Mouse (Mus musculus): Measurements from ENCODE around the gene Eng. TPM values are rescaled to one million over a fixed set of nuclear protein-coding genes. Genes with fewer than 3 reads are reported as not detected.

Gene Eng
- polyA plus RNA-seq (2012; rRNA removed): 6.5 and 7.9 TPM in 2 replicates

DNA sequence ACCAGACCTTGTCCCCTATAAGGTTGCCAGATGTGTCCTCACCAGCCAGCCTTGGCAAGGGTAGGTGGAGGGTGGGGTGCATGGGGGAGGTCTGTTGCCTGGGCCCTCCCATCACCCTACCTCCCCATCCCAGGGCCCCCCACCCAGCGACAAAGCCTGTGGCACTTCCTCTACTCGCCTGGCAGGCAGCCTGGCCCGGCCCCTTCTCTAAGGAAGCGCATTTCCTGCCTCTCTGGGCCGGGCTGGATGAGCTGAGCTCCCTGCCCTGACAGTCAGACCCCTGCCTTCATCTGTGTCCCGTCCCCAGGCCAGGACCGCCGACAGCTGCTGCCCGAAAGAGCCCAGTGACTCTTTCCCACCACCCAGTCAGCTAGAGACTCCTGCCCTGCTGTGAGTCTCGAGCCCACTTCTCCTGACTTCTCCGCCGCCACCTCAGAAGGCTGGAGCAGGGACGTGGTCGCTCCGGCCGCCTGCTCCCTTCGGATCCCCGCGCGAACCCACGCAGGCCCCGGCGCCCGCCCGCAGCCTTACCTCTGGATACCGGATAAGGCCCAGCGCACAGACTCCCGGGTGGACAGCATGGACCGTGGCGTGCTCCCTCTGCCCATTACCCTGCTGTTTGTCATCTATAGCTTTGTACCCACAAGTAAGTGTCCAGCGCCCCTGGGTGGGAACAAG lies at the start of gene Eng:
Gene Eng, plus strand, starts transcription at position 217 of the 678 bp plus-strand sequence.
- Histone ChIP-seq H3K27me3 (ENCODE audit: control insufficient read depth, insufficient read depth, low read length) (no peaks in the 10 kb centered on the region), H3K4me1 (ENCODE audit: control insufficient read depth, insufficient read depth, low read length) (peaks cover 13% of the 10 kb centered on the region), H3K4me3 (ENCODE audit: control insufficient read depth, low read depth, low read length) (peak within 1 kb of the TSS; percentile 65), H3K27ac (ENCODE audit: control insufficient read depth, insufficient read depth, low read depth, low read length) (peak within 1 kb of the TSS; percentile 52), H3K36me3 (ENCODE audit: control insufficient read depth, insufficient read depth, low read length) (no peaks in the 10 kb centered on the region)
- TF ChIP-seq CTCF (IDR thresholded peaks at IDR 0.05; ENCODE audit: control insufficient read depth, insufficient read depth, insufficient replicate concordance, low read depth, low read length) (no peak), POLR2A (IDR thresholded peaks at IDR 0.05; ENCODE audit: control insufficient read depth, low read depth, low read length) (no peak; the same call in 1 of the 2 replicates)

DNA sequence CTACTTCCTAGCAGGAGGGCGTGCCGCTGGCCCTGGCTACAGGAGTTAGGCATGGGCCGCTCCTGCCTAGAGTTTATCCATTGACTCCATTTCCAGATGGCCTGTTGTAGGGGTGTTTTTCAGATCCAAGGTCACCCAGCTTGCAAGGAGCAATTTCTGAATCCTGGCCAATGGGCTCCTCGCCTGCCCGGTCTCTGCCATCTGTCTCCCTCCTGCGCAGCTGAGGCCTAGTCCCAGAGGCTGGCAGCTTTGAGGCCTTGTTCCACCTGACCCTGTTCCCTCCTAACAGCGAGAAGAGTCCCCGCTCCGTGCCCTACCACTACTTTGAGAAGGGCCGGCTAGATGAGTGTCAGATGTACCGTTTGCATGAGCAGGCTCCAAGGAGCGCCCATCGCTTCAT lies 49.7 kb upstream of the Eng start:
- TF ChIP-seq CTCF (IDR thresholded peaks at IDR 0.05; ENCODE audit: control insufficient read depth, insufficient read depth, insufficient replicate concordance, low read depth, low read length) (no peak), POLR2A (IDR thresholded peaks at IDR 0.05; ENCODE audit: control insufficient read depth, low read depth, low read length) (no peak)

DNA sequence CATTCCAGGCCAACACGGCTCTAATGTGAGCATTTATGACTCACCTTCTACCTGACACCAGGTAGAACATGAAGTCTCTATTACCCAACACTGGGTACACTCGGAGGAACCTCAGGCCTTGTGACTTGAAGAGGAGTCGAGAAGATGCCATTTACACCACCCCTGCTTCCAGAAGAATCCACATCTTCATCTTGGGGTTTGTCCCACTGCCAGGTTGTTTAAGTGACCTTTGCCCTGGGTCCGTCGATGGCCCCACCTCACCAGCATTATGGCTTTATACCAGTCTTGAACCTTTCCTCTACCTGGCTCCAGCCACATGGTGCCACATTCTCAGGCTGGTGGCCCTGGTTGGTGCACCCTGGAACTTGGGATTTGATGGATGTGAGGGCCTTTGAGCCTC lies 49.1 kb upstream of the Eng start:
- H3K27me3 ChIP-seq (ENCODE audit: control insufficient read depth, insufficient read depth, low read length): no peaks in the 10 kb centered on the region
- no peaks in the 10 kb centered on the region for H3K4me1 ChIP-seq (ENCODE audit: control insufficient read depth, insufficient read depth, low read length)
- no peak overlapping the region for H3K27ac ChIP-seq (ENCODE audit: control insufficient read depth, insufficient read depth, low read depth, low read length)
- H3K36me3 ChIP-seq (ENCODE audit: control insufficient read depth, insufficient read depth, low read length): no peaks in the 10 kb centered on the region
- TF ChIP-seq CTCF (IDR thresholded peaks at IDR 0.05; ENCODE audit: control insufficient read depth, insufficient read depth, insufficient replicate concordance, low read depth, low read length) (no peak), POLR2A (IDR thresholded peaks at IDR 0.05; ENCODE audit: control insufficient read depth, low read depth, low read length) (no peak)
- no peak overlapping the region for H3K4me3 ChIP-seq (ENCODE audit: control insufficient read depth, low read depth, low read length)

More for the DNA sequence above, 49.7 kb upstream of the Eng start:
- Histone ChIP-seq H3K27ac (ENCODE audit: control insufficient read depth, insufficient read depth, low read depth, low read length) (no peak overlapping the region), H3K4me1 (ENCODE audit: control insufficient read depth, insufficient read depth, low read length) (no peaks in the 10 kb centered on the region), H3K36me3 (ENCODE audit: control insufficient read depth, insufficient read depth, low read length) (no peaks in the 10 kb centered on the region), H3K27me3 (ENCODE audit: control insufficient read depth, insufficient read depth, low read length) (no peaks in the 10 kb centered on the region), H3K4me3 (ENCODE audit: control insufficient read depth, low read depth, low read length) (no peak overlapping the region)

DNA sequence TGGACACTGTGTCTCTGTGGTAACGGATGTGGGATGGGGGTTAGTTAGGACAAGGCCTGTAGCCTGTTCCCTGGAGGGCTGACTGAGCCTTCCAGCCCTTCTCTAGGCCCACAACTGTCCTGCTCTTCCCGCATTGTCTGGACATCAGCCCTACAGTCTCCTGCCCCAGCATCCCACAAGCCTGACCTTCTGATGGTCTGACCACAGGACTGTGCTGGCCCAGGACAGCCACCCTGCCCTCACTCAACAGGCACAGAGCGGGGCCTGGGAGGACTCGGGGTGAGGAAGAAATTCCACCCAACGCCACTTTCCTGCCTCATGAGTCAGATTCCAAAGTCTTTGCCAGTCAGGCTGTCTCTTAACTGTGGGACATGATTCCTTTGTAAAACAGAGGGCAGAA lies 48.7 kb upstream of the Eng start:
- H3K4me3 ChIP-seq (ENCODE audit: control insufficient read depth, low read depth, low read length): no peak overlapping the region
- H3K36me3 ChIP-seq (ENCODE audit: control insufficient read depth, insufficient read depth, low read length): no peaks in the 10 kb centered on the region
- no peaks in the 10 kb centered on the region for H3K27me3 ChIP-seq (ENCODE audit: control insufficient read depth, insufficient read depth, low read length)
- no peak overlapping the region for H3K27ac ChIP-seq (ENCODE audit: control insufficient read depth, insufficient read depth, low read depth, low read length)
- peaks cover 4% of the 10 kb centered on the region for H3K4me1 ChIP-seq (ENCODE audit: control insufficient read depth, insufficient read depth, low read length)
- TF ChIP-seq CTCF (IDR thresholded peaks at IDR 0.05; ENCODE audit: control insufficient read depth, insufficient read depth, insufficient replicate concordance, low read depth, low read length): 0 out of 2 replicates have a peak, but pooled peaks have one; percentile 8
- TF ChIP-seq POLR2A (IDR thresholded peaks at IDR 0.05; ENCODE audit: control insufficient read depth, low read depth, low read length): no peak

DNA sequence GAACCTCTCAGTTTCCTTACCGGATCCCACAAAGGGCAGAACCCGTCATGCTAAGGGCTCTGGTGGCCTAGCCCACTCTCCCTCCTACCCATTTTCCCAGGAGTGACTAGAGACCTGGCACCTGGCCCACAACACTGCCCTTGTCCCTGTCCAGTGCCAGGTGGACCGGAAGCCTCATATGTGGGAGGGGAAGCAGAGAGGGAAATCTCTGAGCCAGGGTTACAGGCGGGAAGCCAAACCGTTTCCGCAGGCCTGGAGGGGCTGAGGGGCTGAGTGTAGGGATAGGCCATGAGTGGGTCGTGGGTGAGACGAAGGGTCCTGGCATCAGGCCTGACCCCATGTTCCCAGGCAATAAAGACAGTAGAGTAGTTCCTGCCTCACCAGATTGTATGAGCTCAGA lies 47.9 kb upstream of the Eng start:
- Histone ChIP-seq H3K4me3 (ENCODE audit: control insufficient read depth, low read depth, low read length) (no peak overlapping the region), H3K36me3 (ENCODE audit: control insufficient read depth, insufficient read depth, low read length) (no peaks in the 10 kb centered on the region), H3K27me3 (ENCODE audit: control insufficient read depth, insufficient read depth, low read length) (no peaks in the 10 kb centered on the region), H3K4me1 (ENCODE audit: control insufficient read depth, insufficient read depth, low read length) (peaks cover 4% of the 10 kb centered on the region), H3K27ac (ENCODE audit: control insufficient read depth, insufficient read depth, low read depth, low read length) (no peak overlapping the region)
- TF ChIP-seq CTCF (IDR thresholded peaks at IDR 0.05; ENCODE audit: control insufficient read depth, insufficient read depth, insufficient replicate concordance, low read depth, low read length) (no peak), POLR2A (IDR thresholded peaks at IDR 0.05; ENCODE audit: control insufficient read depth, low read depth, low read length) (no peak)

DNA sequence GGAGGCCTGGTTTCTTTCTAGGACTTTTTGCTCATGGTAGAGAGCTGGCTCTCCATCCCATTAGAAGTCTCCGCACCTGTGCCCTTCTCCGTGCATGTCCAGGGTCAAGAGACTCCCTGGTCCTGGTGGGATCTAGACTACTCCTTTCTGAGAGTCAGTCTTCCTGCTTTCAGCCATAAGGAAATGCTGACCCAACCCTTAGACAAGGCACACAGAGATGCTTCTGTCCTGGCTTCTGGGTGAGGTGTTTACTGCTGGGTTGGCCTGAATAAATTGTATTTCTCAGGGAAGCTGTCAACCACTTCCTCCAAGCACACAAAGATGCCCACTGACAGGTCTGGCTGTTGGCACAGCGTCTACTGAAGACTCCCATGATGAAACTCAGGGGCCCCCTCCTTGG lies 47.0 kb upstream of the Eng start, which contains the start of gene St6galnac6:
Gene St6galnac6, plus strand, starts transcription at position 301 of the 400 bp plus-strand sequence.
- peaks cover 4% of the 10 kb centered on the region for H3K4me1 ChIP-seq (ENCODE audit: control insufficient read depth, insufficient read depth, low read length)
- no peak for TF ChIP-seq CTCF (IDR thresholded peaks at IDR 0.05; ENCODE audit: control insufficient read depth, insufficient read depth, insufficient replicate concordance, low read depth, low read length)
- TF ChIP-seq POLR2A (IDR thresholded peaks at IDR 0.05; ENCODE audit: control insufficient read depth, low read depth, low read length): no peak

DNA sequence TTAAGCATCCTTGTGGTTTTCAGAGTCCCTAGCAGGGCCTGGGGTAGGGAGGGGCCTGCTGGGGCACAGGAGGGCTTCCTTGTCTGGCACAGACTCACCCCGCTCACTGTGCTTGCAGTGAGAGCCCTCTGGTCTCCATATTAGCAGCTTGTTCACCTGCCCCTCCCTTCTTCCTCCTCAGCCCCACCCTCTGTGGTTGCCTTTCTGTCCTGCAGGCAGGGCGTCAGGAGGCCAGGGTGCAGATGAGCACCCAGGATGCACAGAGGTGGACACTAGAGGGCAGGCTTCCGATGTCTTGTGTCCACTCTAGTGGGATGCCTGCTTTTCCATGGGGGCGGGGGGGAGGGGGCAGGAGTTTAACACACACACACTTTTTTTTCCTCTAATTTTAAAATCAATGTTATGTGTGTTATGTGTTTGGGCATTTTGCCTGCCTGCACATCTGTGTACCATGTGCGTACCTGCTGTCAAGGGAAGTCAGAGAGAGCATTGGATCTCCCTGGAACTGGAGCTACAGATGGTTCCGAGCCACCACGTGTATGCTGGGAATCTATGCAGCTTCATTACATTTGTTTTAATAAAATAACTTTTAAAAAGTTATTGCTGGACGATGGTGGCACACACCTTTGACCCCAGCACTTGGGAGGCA lies 44.9 kb upstream of the Eng start:
- peak; percentile 41; the same call in 1 of the 2 replicates for TF ChIP-seq CTCF (IDR thresholded peaks at IDR 0.05; ENCODE audit: control insufficient read depth, insufficient read depth, insufficient replicate concordance, low read depth, low read length)
- no peak for TF ChIP-seq POLR2A (IDR thresholded peaks at IDR 0.05; ENCODE audit: control insufficient read depth, low read depth, low read length)
- H3K27ac ChIP-seq (ENCODE audit: control insufficient read depth, insufficient read depth, low read depth, low read length): no peak overlapping the region
- H3K27me3 ChIP-seq (ENCODE audit: control insufficient read depth, insufficient read depth, low read length): no peaks in the 10 kb centered on the region
- no peaks in the 10 kb centered on the region for H3K36me3 ChIP-seq (ENCODE audit: control insufficient read depth, insufficient read depth, low read length)
- H3K4me1 ChIP-seq (ENCODE audit: control insufficient read depth, insufficient read depth, low read length): peaks cover 7% of the 10 kb centered on the region
- H3K4me3 ChIP-seq (ENCODE audit: control insufficient read depth, low read depth, low read length): no peak overlapping the region

More for the DNA sequence above, 47.0 kb upstream of the Eng start, which contains the start of gene St6galnac6:
- no peaks in the 10 kb centered on the region for H3K27me3 ChIP-seq (ENCODE audit: control insufficient read depth, insufficient read depth, low read length)
- H3K27ac ChIP-seq (ENCODE audit: control insufficient read depth, insufficient read depth, low read depth, low read length): no peak within 1 kb of the TSS
- H3K4me3 ChIP-seq (ENCODE audit: control insufficient read depth, low read depth, low read length): no peak within 1 kb of the TSS
- no peaks in the 10 kb centered on the region for H3K36me3 ChIP-seq (ENCODE audit: control insufficient read depth, insufficient read depth, low read length)
